Mouse (Mus musculus): ENCODE results near the gene Palld. TPM values are rescaled to one million over a fixed set of nuclear protein-coding genes. Genes with fewer than 3 reads are reported as not detected.
A peak's percentile ranks its signal among the peaks of the same experiment; 100 is the strongest.

Palld gene
- polyA plus RNA-seq, 1 experiment from 2014 or later: 138 TPM

- no peak overlapping the region for H3K27ac ChIP-seq
- H3K4me2 ChIP-seq (replicated peaks): no peak overlapping the region
- no peaks in the 10 kb centered on the region for H3K9me3 ChIP-seq
- H3K4me1 ChIP-seq: no peaks in the 10 kb centered on the region
- WGBS: 61% methylated on average over 3 of the region's 3 CpGs
- H3K9ac ChIP-seq: no peak overlapping the region
- H3K36me3 ChIP-seq: 0 out of 2 replicates have a peak, but pooled peaks cover 3% of the 10 kb centered on the region
- no peaks in the 10 kb centered on the region for H3K27me3 ChIP-seq
- no peak overlapping the region for H3K4me3 ChIP-seq
- no peak for ATAC-seq (ENCODE audit: insufficient number of reproducible peaks, insufficient read depth, low FRiP score, low TSS enrichment)
Observed at GRCm38 (mm10) chr8:61639008-61639407, 263.5 kb downstream of the Palld start.

DNA sequence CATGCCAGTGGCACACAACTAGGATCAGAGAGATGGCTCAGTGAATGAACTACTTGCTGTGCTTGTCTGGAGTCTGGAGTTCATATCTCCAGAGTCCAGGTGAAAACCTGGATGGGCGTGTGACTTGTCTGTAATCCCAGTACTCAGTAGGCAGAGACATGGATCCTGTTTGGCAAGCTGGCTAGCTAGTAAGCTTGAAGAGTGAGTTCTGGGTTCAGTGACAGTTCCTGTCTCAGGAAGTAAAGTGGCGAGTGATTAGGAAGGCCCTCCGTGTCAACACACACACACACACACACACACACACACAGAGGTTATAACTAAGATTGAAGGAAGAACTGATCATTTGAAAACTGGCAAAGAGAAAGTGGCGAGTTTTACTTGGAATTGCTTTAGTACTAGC is 264.8 kb downstream of the Palld start:
- Histone ChIP-seq H3K9me3 (no peaks in the 10 kb centered on the region), H3K4me1 (peaks cover 2% of the 10 kb centered on the region; the same call in 1 of the 2 replicates), H3K4me3 (no peak overlapping the region), H3K9ac (no peak overlapping the region), H3K27me3 (no peaks in the 10 kb centered on the region), H3K36me3 (0 out of 2 replicates have a peak, but pooled peaks cover 3% of the 10 kb centered on the region), H3K4me2 (replicated peaks) (no peak overlapping the region), H3K27ac (no peak overlapping the region)
- ATAC-seq (ENCODE audit: insufficient number of reproducible peaks, insufficient read depth, low FRiP score, low TSS enrichment): no peak
- 83% methylated on average over 4 of the region's 4 CpGs for WGBS

DNA sequence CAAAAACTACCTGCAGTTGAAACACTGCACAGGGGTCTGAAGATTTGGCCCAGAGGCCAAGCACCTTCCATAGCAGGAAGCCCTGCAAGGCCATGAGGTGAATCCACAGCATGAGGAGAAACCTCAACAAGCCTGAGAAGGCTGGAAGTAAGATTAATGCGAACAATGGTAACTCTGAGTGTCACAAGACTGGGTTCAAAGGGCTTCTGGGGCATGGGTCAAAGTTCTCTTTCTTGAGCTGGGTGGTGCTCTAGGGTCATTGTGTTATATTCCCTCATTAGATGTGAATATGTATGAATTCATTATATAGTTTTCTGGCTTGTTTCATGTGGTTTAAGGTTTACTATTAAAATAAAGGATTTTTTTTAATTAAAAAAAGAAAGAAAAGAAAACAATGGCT is 267.7 kb downstream of the Palld start:
- Histone ChIP-seq H3K36me3 (0 out of 2 replicates have a peak, but pooled peaks cover 3% of the 10 kb centered on the region), H3K27me3 (no peaks in the 10 kb centered on the region), H3K4me3 (no peak overlapping the region), H3K4me1 (peaks cover 5% of the 10 kb centered on the region), H3K27ac (no peak overlapping the region), H3K9ac (no peak overlapping the region), H3K4me2 (replicated peaks) (no peak overlapping the region), H3K9me3 (no peaks in the 10 kb centered on the region)
- 69% methylated on average over 1 of the region's 1 CpGs for WGBS
- ATAC-seq (ENCODE audit: insufficient number of reproducible peaks, insufficient read depth, low FRiP score, low TSS enrichment): no peak

DNA sequence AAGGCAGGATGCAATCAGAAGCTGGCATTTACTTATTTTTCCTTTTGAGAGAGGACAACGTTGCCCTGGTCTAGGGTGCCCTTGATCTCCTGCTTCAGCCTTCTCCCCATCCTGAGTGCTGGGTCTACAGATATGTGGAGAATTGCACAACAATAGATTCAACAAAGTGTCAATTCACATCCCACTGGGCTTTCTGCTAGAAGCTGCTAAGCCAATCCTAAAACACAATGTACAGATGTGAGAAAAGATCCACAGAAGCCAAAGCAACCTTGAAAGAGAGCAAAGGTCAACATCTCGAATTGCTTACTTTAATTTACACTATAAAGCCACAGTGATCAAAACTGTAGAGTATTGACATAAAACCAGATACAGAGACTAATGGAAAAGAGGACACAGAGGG is 270.2 kb downstream of the Palld start:
- H3K9ac ChIP-seq: no peak overlapping the region
- no peak overlapping the region for H3K4me3 ChIP-seq
- H3K27ac ChIP-seq: no peak overlapping the region
- H3K4me2 ChIP-seq (replicated peaks): no peak overlapping the region
- no peak for ATAC-seq (ENCODE audit: insufficient number of reproducible peaks, insufficient read depth, low FRiP score, low TSS enrichment)
- WGBS: 69% methylated on average over 2 of the region's 2 CpGs
- no peaks in the 10 kb centered on the region for H3K36me3 ChIP-seq
- peaks cover 8% of the 10 kb centered on the region for H3K4me1 ChIP-seq
- H3K9me3 ChIP-seq: no peaks in the 10 kb centered on the region
- no peaks in the 10 kb centered on the region for H3K27me3 ChIP-seq

GRCm38 (mm10) chr8:61629631-61629968 is 272.9 kb downstream of the Palld start:
- Histone ChIP-seq H3K4me2 (replicated peaks) (no peak overlapping the region), H3K9me3 (no peaks in the 10 kb centered on the region), H3K9ac (no peak overlapping the region), H3K4me3 (no peak overlapping the region), H3K4me1 (peaks cover 15% of the 10 kb centered on the region), H3K36me3 (0 out of 2 replicates have a peak, but pooled peaks cover 3% of the 10 kb centered on the region), H3K27ac (peak overlapping the region; percentile 48; the same call in 1 of the 2 replicates), H3K27me3 (no peaks in the 10 kb centered on the region)
- 52% methylated on average over 1 of the region's 1 CpGs for WGBS
- ATAC-seq (ENCODE audit: insufficient number of reproducible peaks, insufficient read depth, low FRiP score, low TSS enrichment): no peak

GRCm38 (mm10) chr8:61628938-61629630 is 273.4 kb downstream of the Palld start:
- ATAC-seq (ENCODE audit: insufficient number of reproducible peaks, insufficient read depth, low FRiP score, low TSS enrichment): no peak
- no peaks in the 10 kb centered on the region for H3K27me3 ChIP-seq
- 76% methylated on average over 3 of the region's 3 CpGs for WGBS
- H3K4me2 ChIP-seq (replicated peaks): no peak overlapping the region
- H3K4me1 ChIP-seq: peaks cover 20% of the 10 kb centered on the region
- H3K4me3 ChIP-seq: no peak overlapping the region
- H3K9ac ChIP-seq: no peak overlapping the region
- 0 out of 2 replicates have a peak, but pooled peaks cover 3% of the 10 kb centered on the region for H3K36me3 ChIP-seq
- peak overlapping the region; percentile 48; the same call in 1 of the 2 replicates for H3K27ac ChIP-seq
- H3K9me3 ChIP-seq: no peaks in the 10 kb centered on the region

DNA sequence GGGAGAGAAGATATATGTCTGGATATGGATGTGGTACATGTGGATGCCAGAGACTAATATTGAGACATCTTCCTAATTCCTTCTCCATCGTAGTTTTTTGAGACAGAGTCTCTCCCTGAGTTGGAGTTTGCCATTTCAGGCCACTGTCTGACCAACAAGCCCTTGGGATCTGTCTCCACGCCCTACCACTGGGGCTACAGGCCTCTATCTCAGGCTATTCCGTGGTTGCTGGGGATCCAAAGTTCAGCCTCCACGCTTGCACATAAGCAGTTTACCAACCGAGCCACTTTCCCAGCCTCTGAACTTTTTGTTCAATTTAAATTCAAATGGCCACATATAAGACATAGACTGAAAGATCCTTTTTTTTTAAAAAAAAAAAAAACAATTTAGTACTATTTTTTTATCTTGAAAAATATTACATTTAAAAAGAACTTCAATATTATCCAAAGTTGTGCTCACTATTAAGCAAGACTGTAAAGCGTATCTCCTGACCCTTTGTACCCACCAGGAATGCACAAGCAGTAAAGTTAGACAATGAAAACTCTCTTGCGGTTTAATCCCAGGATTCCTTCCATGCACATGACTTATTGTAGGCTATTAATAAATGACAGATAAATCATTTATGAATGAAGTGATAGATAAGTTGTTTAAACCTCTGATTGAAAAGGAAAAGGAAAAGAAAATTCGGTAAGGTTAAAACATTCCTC is 276.1 kb downstream of the Palld start:
- H3K9ac ChIP-seq: no peak overlapping the region
- 93% methylated on average over 8 of the region's 8 CpGs for WGBS
- ATAC-seq (ENCODE audit: insufficient number of reproducible peaks, insufficient read depth, low FRiP score, low TSS enrichment): no peak
- 0 out of 2 replicates have a peak, but pooled peaks cover 3% of the 10 kb centered on the region for H3K36me3 ChIP-seq
- no peak overlapping the region for H3K4me2 ChIP-seq (replicated peaks)
- H3K27ac ChIP-seq: no peak overlapping the region
- H3K9me3 ChIP-seq: no peaks in the 10 kb centered on the region
- peaks cover 28% of the 10 kb centered on the region for H3K4me1 ChIP-seq
- H3K4me3 ChIP-seq: no peak overlapping the region
- no peaks in the 10 kb centered on the region for H3K27me3 ChIP-seq

GRCm38 (mm10) chr8:61625656-61626210 is 276.8 kb downstream of the Palld start:
- Histone ChIP-seq H3K9ac (no peak overlapping the region), H3K27ac (no peak overlapping the region), H3K4me1 (peaks cover 30% of the 10 kb centered on the region), H3K4me3 (no peak overlapping the region), H3K36me3 (0 out of 2 replicates have a peak, but pooled peaks cover 3% of the 10 kb centered on the region), H3K4me2 (replicated peaks) (no peak overlapping the region), H3K27me3 (no peaks in the 10 kb centered on the region), H3K9me3 (no peaks in the 10 kb centered on the region)
- no peak for ATAC-seq (ENCODE audit: insufficient number of reproducible peaks, insufficient read depth, low FRiP score, low TSS enrichment)
- WGBS: 78% methylated on average over 8 of the region's 8 CpGs

- Histone ChIP-seq H3K27me3 (no peaks in the 10 kb centered on the region), H3K4me3 (no peak overlapping the region), H3K4me1 (peaks cover 30% of the 10 kb centered on the region), H3K36me3 (0 out of 2 replicates have a peak, but pooled peaks cover 3% of the 10 kb centered on the region), H3K4me2 (replicated peaks) (no peak overlapping the region), H3K27ac (peak overlapping the region; percentile 70), H3K9ac (no peak overlapping the region), H3K9me3 (no peaks in the 10 kb centered on the region)
- WGBS: 25% methylated on average over 12 of the region's 12 CpGs
- ATAC-seq (ENCODE audit: insufficient number of reproducible peaks, insufficient read depth, low FRiP score, low TSS enrichment): peak; percentile 30; the same call in 1 of the 2 replicates
Observed at GRCm38 (mm10) chr8:61623485-61624417, 278.7 kb downstream of the Palld start.

DNA sequence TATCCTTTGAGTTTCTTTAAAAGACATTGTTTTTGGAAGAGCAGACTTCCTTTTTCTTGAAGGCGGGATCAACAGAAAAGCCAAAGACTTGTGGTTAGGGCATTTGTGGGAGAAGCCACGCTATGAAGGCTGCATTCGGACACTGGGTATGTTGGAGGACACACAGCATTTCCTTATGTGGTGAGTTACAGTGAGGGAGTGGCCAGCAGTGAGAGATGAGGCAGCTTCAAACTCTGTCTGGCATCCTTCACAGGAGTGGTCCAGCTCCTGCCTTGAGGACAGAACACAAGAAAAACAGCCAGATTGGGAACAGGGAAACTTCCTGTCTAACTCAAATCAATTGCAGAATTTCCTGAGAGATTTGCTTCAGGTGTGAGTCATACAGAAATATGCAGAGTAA is 281.2 kb downstream of the Palld start:
- 71% methylated on average over 3 of the region's 3 CpGs for WGBS

GRCm38 (mm10) chr8:61617651-61618050 is 284.8 kb downstream of the Palld start:
- no peak for ATAC-seq (ENCODE audit: insufficient number of reproducible peaks, insufficient read depth, low FRiP score, low TSS enrichment)
- Histone ChIP-seq H3K4me2 (replicated peaks) (no peak overlapping the region), H3K27ac (no peak overlapping the region), H3K4me3 (no peak overlapping the region), H3K36me3 (no peaks in the 10 kb centered on the region), H3K27me3 (no peaks in the 10 kb centered on the region), H3K4me1 (peaks cover 8% of the 10 kb centered on the region; the same call in 1 of the 2 replicates), H3K9me3 (no peaks in the 10 kb centered on the region), H3K9ac (no peak overlapping the region)
- WGBS: 87% methylated on average over 2 of the region's 2 CpGs

More for the DNA sequence above, 281.2 kb downstream of the Palld start:
- 0 out of 2 replicates have a peak, but pooled peaks cover 3% of the 10 kb centered on the region for H3K36me3 ChIP-seq
- no peaks in the 10 kb centered on the region for H3K27me3 ChIP-seq
- no peaks in the 10 kb centered on the region for H3K9me3 ChIP-seq
- ATAC-seq (ENCODE audit: insufficient number of reproducible peaks, insufficient read depth, low FRiP score, low TSS enrichment): no peak
- H3K4me3 ChIP-seq: no peak overlapping the region
- peaks cover 30% of the 10 kb centered on the region for H3K4me1 ChIP-seq
- no peak overlapping the region for H3K4me2 ChIP-seq (replicated peaks)
- H3K27ac ChIP-seq: no peak overlapping the region; the same call in 1 of the 2 replicates
- no peak overlapping the region for H3K9ac ChIP-seq

Measured in embryonic facial prominence, embryonic 12.5 days (tissue).